8 mouse cellular contexts compared by ENCODE assay signal in the genomic region with DNA sequence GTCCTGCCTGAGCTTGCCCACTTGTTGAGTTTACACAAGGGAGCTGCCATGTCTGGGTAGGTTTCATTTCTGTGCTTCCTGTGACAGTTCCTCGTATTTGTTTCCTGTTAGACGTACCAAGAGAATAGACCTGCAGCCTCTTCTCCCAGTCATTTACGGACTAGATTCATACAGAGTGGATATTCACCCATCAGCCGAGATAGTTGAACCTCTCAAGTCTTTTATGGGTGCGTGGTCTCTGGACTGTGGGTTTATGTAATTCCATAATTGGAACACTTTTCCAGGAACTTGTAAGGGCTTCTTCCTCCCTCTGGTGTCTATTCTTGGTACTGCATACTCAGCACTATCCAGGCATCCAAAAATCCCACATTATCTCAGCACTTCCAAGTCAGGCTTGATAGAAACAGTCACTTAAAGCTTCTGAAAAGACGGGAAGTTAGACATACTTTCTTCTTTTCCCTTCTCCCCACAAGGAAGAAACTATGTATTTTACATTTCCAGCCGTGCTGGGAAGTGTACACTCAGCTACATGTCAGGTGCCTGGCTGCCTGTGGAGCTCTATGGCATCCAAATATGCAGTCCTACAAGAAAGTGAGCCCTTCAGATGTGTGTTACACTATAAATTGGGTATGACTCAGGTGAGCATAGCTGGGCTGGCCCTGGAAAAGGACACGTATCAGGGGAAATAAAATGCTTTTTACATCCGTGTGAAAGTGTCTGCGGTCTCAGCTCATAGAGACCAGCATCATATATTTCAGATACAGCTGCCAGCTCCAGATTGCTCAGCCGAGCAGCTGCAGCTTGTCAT. TPM values are rescaled to one million over a fixed set of nuclear protein-coding genes. Genes with fewer than 3 reads are reported as not detected.
DNase-seq lines count a peak whose midpoint lies in the region; ATAC-seq and TF ChIP-seq lines count a peak whose summit lies in the region.

No protein-coding gene starts in this region.

- H3K4me1 ChIP-seq in E14TG2a.4 (replicated peaks; ENCODE audit: low read depth, low read length) = peaks cover 14% of the 10 kb centered on the region
- no peaks in the 10 kb centered on the region for H3K4me1 ChIP-seq in heart, embryonic 13.5 days
- peaks cover 7% of the 10 kb centered on the region; the same call in 1 of the 2 replicates for H3K4me1 ChIP-seq in kidney, embryonic 14.5 days (ENCODE audit: control insufficient read depth, insufficient read depth, low read length)
- H3K4me1 ChIP-seq in lung, adult 2 months (ENCODE audit: control insufficient read depth, insufficient read depth, low read length) = peaks cover 3% of the 10 kb centered on the region; the same call in 1 of the 2 replicates

- H3K9ac ChIP-seq in heart, embryonic 13.5 days = no peak overlapping the region; the same call in 1 of the 2 replicates
- H3K9ac ChIP-seq in kidney, embryonic 14.5 days (ENCODE audit: low read depth, low read length) = no peak overlapping the region; the same call in 1 of the 2 replicates

- no peak overlapping the region for H3K4me3 ChIP-seq in E14TG2a.4 (replicated peaks; ENCODE audit: low read length)
- no peak overlapping the region for H3K4me3 ChIP-seq in heart, embryonic 13.5 days
- 0 out of 2 replicates have a peak overlapping the region, but pooled peaks have one; percentile 8 for H3K4me3 ChIP-seq in kidney, embryonic 14.5 days (ENCODE audit: low read length)
- H3K4me3 ChIP-seq in lung, adult 2 months (replicated peaks; ENCODE audit: extremely low read depth, low read depth, low read length) = peak overlapping the region; percentile 41

- TF ChIP-seq CTCF in E14TG2a.4 (conservative IDR thresholded peaks at IDR 0.05; ENCODE audit: low read length) = peak; percentile 98
- peak; percentile 35; the same call in 1 of the 2 replicates for TF ChIP-seq CTCF in lung, adult 2 months (IDR thresholded peaks at IDR 0.05; ENCODE audit: insufficient read depth, low read length)

- peak overlapping the region; percentile 41 for H3K4me2 ChIP-seq in heart, embryonic 13.5 days
- peak overlapping the region; percentile 30; the same call in 1 of the 2 replicates for H3K4me2 ChIP-seq in kidney, embryonic 14.5 days (replicated peaks; ENCODE audit: low read depth, low read length)

- H3K27me3 ChIP-seq in E14TG2a.4 (ENCODE audit: insufficient read depth, low read length) = no peaks in the 10 kb centered on the region
- H3K27me3 ChIP-seq in heart, embryonic 13.5 days (replicated peaks) = no peaks in the 10 kb centered on the region
- H3K27me3 ChIP-seq in kidney, embryonic 14.5 days (ENCODE audit: control insufficient read depth, insufficient read depth, low read length) = no peaks in the 10 kb centered on the region

- peak; percentile 43 for DNase-seq in 3134 (ENCODE audit: extremely low read depth, insufficient read length, low spot score)
- peak; percentile 77 to 81 for DNase-seq in cerebellum, postnatal 14 days
- DNase-seq in lung, adult 2 months = peak; percentile 46
- no peak for DNase-seq in ovary, postnatal 36 days (ENCODE audit: low spot score)

- H3K36me3 ChIP-seq in E14TG2a.4 (ENCODE audit: insufficient read depth, low read length) = no peaks in the 10 kb centered on the region
- no peaks in the 10 kb centered on the region for H3K36me3 ChIP-seq in heart, embryonic 13.5 days
- H3K36me3 ChIP-seq in kidney, embryonic 14.5 days (ENCODE audit: control insufficient read depth, insufficient read depth, low read length) = no peaks in the 10 kb centered on the region

- H3K9me3 ChIP-seq in E14TG2a.4 (ENCODE audit: low read length) = peaks cover 4% of the 10 kb centered on the region; the same call in 1 of the 2 replicates
- H3K9me3 ChIP-seq in heart, embryonic 13.5 days = no peaks in the 10 kb centered on the region
- H3K9me3 ChIP-seq in kidney, embryonic 14.5 days (ENCODE audit: control insufficient read depth, low read length) = no peaks in the 10 kb centered on the region

- 54% methylated on average over 11 of the region's 11 CpGs for WGBS in heart, embryonic 13.5 days
- 48% methylated on average over 11 of the region's 11 CpGs for WGBS in kidney, embryonic 14.5 days
- 40% methylated on average over 11 of the region's 11 CpGs for WGBS in lung, adult 2 months

- no peak for TF ChIP-seq POLR2A in lung, adult 2 months (IDR thresholded peaks at IDR 0.05; ENCODE audit: borderline replicate concordance, extremely low read depth, low read depth, low read length)

- no peak for ATAC-seq in heart, embryonic 13.5 days (ENCODE audit: extremely low read depth, insufficient number of reproducible peaks, low FRiP score, low TSS enrichment)
- ATAC-seq in kidney, embryonic 14.5 days (ENCODE audit: low FRiP score, low TSS enrichment) = peak; percentile 41
- ATAC-seq in neutrophil, adult 5-6 weeks (ENCODE audit: extremely low read depth, insufficient number of reproducible peaks, low FRiP score, poor library complexity, severe bottlenecking) = 0 out of 2 replicates have a peak, but pooled peaks have one; percentile 6

- H3K27ac ChIP-seq in heart, embryonic 13.5 days (replicated peaks) = no peak overlapping the region
- no peak overlapping the region; the same call in 1 of the 2 replicates for H3K27ac ChIP-seq in kidney, embryonic 14.5 days (ENCODE audit: low read depth, low read length)

RNA-seq across cellular contexts. Expression of a gene that starts 20.9 kb away (rescaled TPM):
- polyA plus RNA-seq in heart, embryonic 13.5 days (2015; fragmentation: Nextera tagmentation; extraction: Ambion mirVana) = 0.62 and 0.67 TPM in 2 replicates
- 0.60 and 1.2 TPM in 2 replicates for polyA plus RNA-seq in kidney, embryonic 14.5 days (2014; fragmentation: Nextera tagmentation; extraction: Ambion mirVana)
- 1.5 and 1.8 TPM in 2 replicates for polyA plus RNA-seq in lung, adult 2 months (2012; rRNA removed)
- 0.12 TPM in 2 replicates for total RNA-seq in neutrophil, adult 5-6 weeks (2017)

RNA-seq across cellular contexts. Expression of a gene that starts 27.5 kb away (rescaled TPM):
- 2.2 and 2.5 TPM in 2 replicates for polyA plus RNA-seq in heart, embryonic 13.5 days (2015; fragmentation: Nextera tagmentation; extraction: Ambion mirVana)
- polyA plus RNA-seq in kidney, embryonic 14.5 days (2014; fragmentation: Nextera tagmentation; extraction: Ambion mirVana) = 1.1 and 1.9 TPM in 2 replicates
- 3.0 and 4.3 TPM in 2 replicates for polyA plus RNA-seq in lung, adult 2 months (2012; rRNA removed)
- total RNA-seq in neutrophil, adult 5-6 weeks (2017) = 3.9 and 5.1 TPM in 2 replicates

Comparison
In these comparisons a context has a peak if more than half of its experiments do, and no peak if none do; other contexts are left out.
1. H3K4me3 ChIP-seq: peak in kidney, embryonic 14.5 days (single experiment) and lung, adult 2 months (single experiment); none in E14TG2a.4 (single experiment) and heart, embryonic 13.5 days (single experiment).